Mouse (Mus musculus): ENCODE measurements at regions not wholly inside any gene's neighbourhood (a gene's known extent, or its start where the extent isn't known, plus 50 kb on each side); places are given as distances from the start of the nearest gene placed in this dataset.

GRCm38 (mm10) chr9:116366713-116367112 lies 191.6 kb upstream of the Tgfbr2 start:
- no peak for DNase-seq (ENCODE audit: low spot score in 2 of 2)

- no peak for DNase-seq (ENCODE audit: low spot score in 2 of 2)
Measured at GRCm38 (mm10) chr9:116366193-116366592, 191.0 kb upstream of the Tgfbr2 start.

- DNase-seq (ENCODE audit: low spot score in 2 of 2), result no peak
Measured at GRCm38 (mm10) chr9:116365701-116366100, 190.5 kb upstream of the Tgfbr2 start.

- DNase-seq (ENCODE audit: low spot score in 2 of 2), result no peak
Measured at GRCm38 (mm10) chr9:116365016-116365685, 190.0 kb upstream of the Tgfbr2 start.

DNA sequence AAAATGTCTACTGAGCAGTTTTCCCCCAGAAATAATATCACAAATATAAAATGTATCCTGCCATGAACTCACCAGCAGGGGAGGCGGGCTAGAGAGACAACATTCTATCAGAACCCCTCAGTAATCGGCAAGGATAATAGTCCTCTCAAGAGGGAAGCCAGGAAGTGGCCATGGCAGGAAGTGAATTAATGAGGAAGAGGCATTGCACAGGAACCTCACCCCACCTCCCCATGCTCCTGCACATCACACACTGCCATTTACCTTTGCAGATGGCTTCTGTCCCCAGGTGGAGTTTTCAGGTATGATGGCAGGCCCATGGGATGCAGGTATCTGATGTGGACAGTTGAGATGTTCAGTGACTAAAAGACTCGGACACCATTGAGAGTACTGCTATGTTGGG lies 185.9 kb upstream of the Tgfbr2 start:
- no peak for DNase-seq (ENCODE audit: low spot score in 2 of 2)

GRCm38 (mm10) chr9:116354056-116354732 lies 179.0 kb upstream of the Tgfbr2 start:
- DNase-seq (ENCODE audit: low spot score in 2 of 2), result no peak

GRCm38 (mm10) chr9:116352801-116353494 lies 177.8 kb upstream of the Tgfbr2 start:
- DNase-seq (ENCODE audit: low spot score in 2 of 2), result peak; percentile 43 to 61

- no peak for DNase-seq (ENCODE audit: low spot score in 2 of 2)
Measured at GRCm38 (mm10) chr9:116350804-116351547, 175.8 kb upstream of the Tgfbr2 start.

- DNase-seq (ENCODE audit: low spot score in 2 of 2), result no peak
Measured at GRCm38 (mm10) chr9:116347021-116347420, 171.9 kb upstream of the Tgfbr2 start.

- no peak for DNase-seq (ENCODE audit: low spot score in 2 of 2)
Measured at GRCm38 (mm10) chr9:116346495-116346894, 171.3 kb upstream of the Tgfbr2 start.

DNA sequence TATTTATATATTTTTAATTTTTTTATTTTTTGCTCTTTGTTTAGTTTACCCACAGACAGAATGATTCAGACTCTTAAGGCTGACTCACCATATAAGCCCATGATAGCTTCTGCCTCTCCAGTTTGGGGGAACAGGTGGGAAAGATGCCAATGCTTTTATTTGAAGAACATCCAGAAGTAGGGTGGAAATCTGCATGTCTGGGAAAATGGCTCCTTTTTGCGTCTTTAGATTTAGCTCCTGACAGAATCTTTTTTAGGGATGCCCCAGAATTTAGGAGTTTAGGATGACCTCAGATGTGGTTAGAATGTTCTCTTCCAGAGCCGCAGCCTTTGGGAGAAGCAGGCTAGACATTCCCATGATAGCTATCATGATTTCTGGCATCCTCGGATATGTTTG lies 167.9 kb upstream of the Tgfbr2 start:
- no peak for DNase-seq (ENCODE audit: low spot score in 2 of 2)

DNA sequence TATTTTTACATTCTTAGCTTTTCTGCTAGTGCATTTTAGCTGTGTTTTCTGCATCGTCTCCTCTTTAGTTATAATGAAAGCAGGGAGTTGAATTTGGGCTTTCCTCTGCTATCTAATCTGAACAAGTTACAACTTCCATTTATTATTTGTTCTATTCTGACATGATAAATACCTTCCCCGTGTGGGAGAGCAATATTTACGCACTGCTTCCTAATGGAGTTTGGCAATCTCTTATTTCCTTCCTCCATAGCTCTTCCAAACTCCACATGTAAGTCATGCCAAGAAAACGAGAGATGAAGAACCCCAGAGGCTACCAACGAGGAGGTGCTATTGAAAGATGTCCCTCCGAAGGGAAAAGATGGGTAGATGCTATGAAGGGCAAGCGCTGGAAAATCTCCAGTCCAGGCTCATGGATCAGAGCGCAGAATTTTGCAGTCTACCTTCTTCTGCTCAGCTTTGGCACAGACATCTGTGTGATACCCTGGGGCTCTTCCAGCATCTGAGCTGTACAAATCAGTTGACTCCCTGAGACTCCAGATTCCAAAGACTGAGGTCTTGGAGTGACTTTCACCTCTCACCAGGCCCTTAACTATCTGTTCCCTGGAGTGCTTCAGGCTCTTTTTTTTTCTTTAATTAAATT lies 167.4 kb upstream of the Tgfbr2 start:
- no peak for DNase-seq (ENCODE audit: low spot score in 2 of 2)

DNA sequence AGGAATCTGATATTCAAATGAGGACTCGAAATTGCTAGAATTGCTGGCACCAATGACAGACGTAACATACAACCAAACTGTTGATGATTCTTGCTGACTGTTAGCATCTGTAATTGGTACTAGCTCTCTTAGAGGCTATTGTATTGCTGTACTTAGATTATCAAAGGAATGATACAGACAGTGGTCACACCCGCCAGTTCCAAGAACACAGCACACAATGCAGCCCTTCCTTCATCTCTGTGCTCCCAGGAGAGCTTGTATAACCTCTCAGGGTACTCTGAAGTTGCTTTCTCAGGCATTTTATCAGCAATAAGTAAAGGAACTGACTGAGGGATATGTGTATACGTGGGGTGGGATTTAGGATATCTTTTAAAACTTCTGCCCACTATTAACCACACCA lies 166.8 kb upstream of the Tgfbr2 start:
- DNase-seq (ENCODE audit: low spot score in 2 of 2), result no peak

- no peak for DNase-seq (ENCODE audit: low spot score in 2 of 2)
Measured at GRCm38 (mm10) chr9:116340952-116341351, 165.8 kb upstream of the Tgfbr2 start.

GRCm38 (mm10) chr9:116338729-116339100 lies 163.6 kb upstream of the Tgfbr2 start:
- no peak for DNase-seq (ENCODE audit: low spot score in 2 of 2)

DNA sequence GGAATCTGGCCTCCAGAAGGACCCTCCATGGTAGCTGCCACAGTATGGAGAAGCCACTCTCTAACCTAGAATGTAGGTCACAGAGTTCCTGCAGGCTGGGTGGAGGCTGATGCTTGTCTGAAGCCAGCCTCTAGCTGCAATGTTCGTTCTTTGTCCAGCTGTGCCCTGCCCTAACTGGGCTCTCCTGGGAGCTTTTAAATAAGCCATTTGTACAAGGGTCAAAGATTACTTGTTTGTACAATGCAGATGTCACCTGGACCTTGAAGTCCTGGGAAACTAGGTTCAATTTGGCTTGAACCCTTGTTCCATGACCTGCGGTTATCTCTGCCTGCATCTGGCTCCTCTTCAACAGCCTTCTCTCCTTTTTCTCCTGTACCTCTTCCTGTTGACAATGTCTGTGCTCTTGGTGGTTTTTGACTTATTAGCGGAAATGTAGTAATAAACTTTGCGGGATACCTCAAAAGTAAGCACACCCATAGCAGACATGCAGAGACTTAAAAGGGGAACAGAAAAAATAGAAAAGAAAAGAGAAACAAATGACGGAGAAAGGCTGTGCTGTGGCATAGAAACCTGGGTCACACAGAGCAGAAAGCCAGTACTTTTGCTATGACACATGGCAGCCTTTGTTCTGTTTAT lies 163.1 kb upstream of the Tgfbr2 start:
- no peak for DNase-seq (ENCODE audit: low spot score in 2 of 2)

DNA sequence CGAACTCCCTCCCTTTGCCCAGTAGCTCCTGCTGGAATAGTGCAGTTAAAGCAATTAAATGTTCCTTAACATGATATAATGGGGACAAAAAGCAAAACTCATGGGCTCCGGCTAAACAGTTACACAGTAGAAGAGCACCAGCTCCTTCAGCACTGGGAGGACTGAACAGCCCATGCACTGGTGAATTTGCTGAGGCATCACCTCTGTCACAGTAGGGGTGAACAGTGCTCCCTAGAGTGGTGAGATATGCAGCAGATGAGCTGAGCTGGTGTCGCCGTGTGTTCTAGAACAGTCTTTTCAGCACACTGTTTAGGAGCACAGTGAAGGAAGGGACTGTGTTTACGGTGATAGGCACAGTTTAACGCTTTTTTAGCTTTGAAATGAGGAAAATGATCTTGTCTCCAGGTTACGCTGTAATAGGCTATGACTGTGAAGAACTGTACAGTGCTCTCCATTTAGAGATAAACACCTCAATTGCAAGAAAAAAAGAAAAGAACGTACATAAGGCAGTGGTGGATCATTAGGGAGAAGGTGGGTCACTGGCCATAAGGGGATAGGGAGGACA lies 162.4 kb upstream of the Tgfbr2 start:
- no peak for DNase-seq (ENCODE audit: low spot score in 2 of 2)

DNA sequence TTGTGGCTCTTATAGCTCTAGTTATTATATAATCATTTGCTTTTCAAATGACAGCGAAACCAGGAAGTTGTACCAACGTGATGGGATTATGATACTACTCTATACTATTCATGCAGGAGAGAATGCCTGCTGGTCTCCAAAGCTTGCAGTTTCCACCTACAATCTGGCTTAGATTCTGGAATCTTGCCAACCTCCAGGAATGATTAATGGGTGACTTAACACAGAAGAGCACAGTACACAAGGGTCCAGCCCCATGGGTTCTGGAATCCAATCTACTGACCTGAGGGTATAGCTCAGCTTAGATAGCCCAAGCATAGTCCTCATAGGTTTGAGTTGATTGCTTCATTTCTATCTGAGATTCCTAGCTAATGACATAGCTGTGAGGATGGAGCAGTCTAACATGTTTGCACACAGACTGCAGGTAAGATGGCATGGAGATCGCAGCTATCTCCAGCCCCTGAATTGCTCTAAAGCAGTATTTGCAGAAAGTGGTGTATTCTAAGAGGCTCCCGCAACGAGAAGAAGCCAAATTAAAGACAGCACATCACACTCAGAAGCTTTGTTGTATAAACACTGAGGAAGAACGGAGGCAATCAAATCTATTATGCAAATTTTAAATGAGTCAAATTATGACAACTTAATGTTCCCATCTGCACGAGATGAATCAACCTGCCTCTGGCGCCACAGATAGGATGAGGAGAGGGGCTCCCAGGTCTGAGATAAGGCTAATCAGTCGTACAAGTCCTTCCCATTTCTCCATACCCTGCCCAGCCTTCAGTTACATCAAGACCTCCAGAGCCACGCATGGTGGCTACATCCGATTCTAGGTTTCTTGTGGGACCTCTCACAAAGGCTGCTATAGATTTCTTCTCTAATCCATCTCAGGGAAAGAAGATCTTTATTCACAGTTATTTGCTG lies 160.7 kb upstream of the Tgfbr2 start:
- DNase-seq (ENCODE audit: low spot score in 2 of 2), result no peak

DNA sequence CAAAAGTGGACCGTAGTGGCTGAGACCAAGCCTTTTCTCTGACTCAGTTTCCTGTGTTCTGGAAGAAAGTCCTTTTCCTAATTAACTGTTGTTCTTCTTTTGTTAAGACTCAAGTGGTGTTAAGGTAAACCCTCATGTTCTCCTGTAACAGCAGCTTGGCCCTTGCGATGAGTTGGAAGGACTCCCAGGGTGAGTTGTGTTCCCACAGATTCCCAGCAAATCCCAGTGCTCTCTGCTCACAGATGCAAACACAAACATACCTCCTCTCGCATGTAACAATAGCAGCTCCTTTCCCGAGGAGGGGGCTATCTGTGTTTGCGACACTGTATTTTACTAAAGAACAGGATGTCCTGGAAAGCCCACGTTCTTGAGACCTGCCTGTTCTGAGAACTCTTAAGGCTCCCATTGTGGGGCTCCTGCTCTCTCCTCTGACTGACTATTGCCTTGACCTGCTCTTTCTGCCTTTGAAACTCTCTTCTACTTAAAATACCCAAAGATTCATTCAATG lies 158.8 kb upstream of the Tgfbr2 start:
- DNase-seq (ENCODE audit: low spot score in 2 of 2), result no peak

All from gastrocnemius, adult 8-10 months (tissue).